Mouse (Mus musculus): Measurements from ENCODE around the gene Zfp954. TPM values are rescaled to one million over a fixed set of nuclear protein-coding genes. Genes with fewer than 3 reads are reported as not detected.
A peak's percentile ranks its signal among the peaks of the same experiment; 100 is the strongest.
"Not testable (repeated sequence)": the region's sequence is repeated elsewhere in the genome, so short reads cannot be mapped to it uniquely, and the experiment has no call there.

Gene Zfp954
- 5.8 and 5.9 TPM in 2 replicates for polyA plus RNA-seq (2016; fragmentation: Nextera tagmentation; extraction: Ambion mirVana)

DNA sequence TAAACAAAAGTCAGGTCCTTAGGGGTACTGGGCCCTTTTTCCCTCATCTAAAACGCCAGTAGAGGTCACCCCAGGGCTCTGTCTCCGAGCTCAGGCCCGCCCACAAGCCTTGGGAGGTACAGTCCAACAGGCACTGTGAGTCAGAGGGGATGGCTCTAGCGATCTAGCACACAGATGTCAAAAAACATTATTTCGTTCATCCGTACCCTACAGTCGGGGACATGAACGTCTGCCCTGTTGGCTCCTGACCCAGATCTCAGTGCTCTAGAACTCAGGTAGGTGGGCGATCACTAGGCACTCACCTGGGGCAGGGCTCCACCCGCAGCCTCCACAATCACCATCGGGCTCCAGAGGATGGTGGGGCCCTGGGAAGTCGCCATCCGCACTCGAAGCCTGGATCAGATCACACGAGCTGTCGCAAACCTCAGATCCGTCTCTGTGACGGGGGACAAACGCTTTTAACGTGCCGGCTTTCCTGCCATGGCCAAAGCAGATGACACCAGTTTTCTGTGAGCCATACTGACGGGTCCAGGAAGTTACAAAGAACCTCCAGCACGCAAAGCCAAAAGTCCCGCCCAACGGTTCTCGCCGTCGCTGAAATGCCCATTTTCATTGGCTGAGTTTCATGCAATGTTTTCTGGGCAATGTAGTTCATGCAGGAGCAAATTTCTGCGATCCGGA, at the start of gene Zfp954:
Gene Zfp954 (minus strand): TSS at position 568 of the 681 bp plus-strand sequence.
- peaks cover 36% of the 10 kb centered on the region for H3K36me3 ChIP-seq
- WGBS (ENCODE audit: insufficient replicate concordance) = 1% methylated on average over 30 of the region's 30 CpGs
- H3K27ac ChIP-seq = peak within 1 kb of the TSS; percentile 32; the same call in 1 of the 2 replicates
- peaks cover 14% of the 10 kb centered on the region for H3K4me1 ChIP-seq
- H3K9me3 ChIP-seq (replicated peaks) = no peaks in the 10 kb centered on the region
- H3K27me3 ChIP-seq (replicated peaks) = no peaks in the 10 kb centered on the region
- peak within 1 kb of the TSS; percentile 67 for H3K4me3 ChIP-seq
- peak within 1 kb of the TSS; percentile 63 for H3K9ac ChIP-seq
- peak; percentile 92 for ATAC-seq
- H3K4me2 ChIP-seq = peak within 1 kb of the TSS; percentile 72

DNA sequence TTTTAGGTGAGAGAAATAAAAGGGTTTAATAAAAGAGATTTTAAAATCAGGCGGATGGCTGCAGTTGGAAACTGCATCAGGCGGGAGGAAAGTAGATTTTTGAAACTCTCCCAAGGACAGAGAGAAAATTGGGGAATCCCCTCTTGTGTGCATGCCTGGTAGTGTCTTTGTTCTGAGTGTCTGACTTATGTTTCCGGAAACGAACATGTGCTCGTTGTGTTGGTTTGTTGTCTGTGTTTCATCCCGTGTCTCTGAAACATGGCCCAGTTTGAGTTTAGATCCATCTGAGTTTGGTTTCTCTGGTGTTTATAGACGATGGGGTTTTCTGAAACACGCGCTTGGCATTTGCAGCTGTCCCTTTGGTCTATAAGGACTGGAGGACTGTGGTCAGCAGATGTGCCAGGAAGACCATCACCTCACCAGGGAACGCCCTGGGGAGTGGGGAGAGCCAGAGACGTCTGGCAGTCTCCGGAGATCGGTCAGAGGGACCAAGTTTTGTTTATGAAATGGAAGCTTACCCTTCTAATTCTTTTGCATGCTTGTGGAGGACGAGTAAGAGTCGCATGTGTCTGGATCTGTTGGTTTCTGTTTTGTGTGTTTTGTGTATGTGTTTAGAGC, 24.8 kb upstream of the Zfp954 start:
- WGBS (ENCODE audit: insufficient replicate concordance) = 78% methylated on average over 15 of the region's 15 CpGs

DNA sequence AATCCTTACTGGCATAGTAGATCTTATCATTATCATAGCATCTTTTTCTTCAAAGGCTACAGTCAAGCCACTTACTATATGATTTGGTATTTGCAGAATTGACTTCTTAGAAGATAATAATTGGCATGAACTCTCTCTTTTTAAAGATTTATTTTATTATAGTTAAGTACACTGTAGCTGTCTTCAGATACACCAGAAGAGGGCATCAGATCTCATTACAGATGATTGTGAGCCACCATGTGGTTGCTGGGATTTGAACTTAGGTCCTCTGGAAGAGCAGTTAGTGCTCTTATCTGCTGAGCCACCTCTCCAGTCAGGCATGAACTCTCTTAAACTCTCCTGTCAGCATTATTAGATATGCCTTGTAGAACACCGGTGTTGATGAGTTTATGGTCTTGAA, 22.9 kb upstream of the Zfp954 start:
- Histone ChIP-seq H3K4me3 (no peak overlapping the region), H3K4me1 (no peaks in the 10 kb centered on the region), H3K27ac (no peak overlapping the region), H3K36me3 (no peaks in the 10 kb centered on the region), H3K4me2 (no peak overlapping the region), H3K9me3 (replicated peaks) (no peaks in the 10 kb centered on the region), H3K9ac (no peak overlapping the region), H3K27me3 (replicated peaks) (no peaks in the 10 kb centered on the region)
- WGBS (ENCODE audit: insufficient replicate concordance) = 71% methylated on average over 1 of the region's 1 CpGs
- no peak for ATAC-seq

More for the DNA sequence above, 24.8 kb upstream of the Zfp954 start:
- H3K27ac ChIP-seq = no peak overlapping the region
- H3K27me3 ChIP-seq (replicated peaks) = no peaks in the 10 kb centered on the region
- no peaks in the 10 kb centered on the region for H3K4me1 ChIP-seq
- no peaks in the 10 kb centered on the region for H3K9me3 ChIP-seq (replicated peaks)
- no peak overlapping the region for H3K4me3 ChIP-seq
- H3K4me2 ChIP-seq = no peak overlapping the region
- H3K36me3 ChIP-seq = no peaks in the 10 kb centered on the region
- no peak for ATAC-seq
- H3K9ac ChIP-seq = no peak overlapping the region

DNA sequence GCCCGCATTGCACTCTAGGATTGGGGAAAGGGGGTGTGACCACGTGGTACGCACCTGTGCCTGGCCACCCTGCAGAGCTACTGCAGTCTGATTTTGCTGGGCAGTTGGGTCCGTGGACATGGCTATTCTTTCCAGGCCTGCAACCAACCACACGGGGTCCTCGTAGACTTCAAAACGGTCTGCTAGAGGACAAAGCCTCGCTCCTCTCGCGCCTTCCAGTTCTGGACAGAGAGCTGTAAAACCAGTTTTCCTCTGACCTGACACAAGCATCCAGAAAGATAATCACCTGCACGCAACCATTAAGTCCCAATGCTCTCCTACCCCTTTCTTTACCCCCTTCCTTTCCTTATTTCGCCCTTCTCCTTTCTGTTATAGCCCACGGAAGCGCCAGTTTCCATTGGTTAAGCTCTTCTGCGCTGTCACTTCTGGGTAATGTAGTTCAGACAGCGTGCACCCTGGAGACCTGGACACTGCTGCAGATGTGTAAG, 15.1 kb upstream of the Zfp954 start, which contains the start of gene Zfp773:
Gene Zfp773 (minus strand): TSS at position 377 of the 488 bp plus-strand sequence.
- ATAC-seq = peak; percentile 89
- WGBS (ENCODE audit: insufficient replicate concordance) = 7% methylated on average over 16 of the region's 16 CpGs
- no peaks in the 10 kb centered on the region for H3K27me3 ChIP-seq (replicated peaks)
- H3K36me3 ChIP-seq = no peaks in the 10 kb centered on the region
- H3K9me3 ChIP-seq (replicated peaks) = no peaks in the 10 kb centered on the region
- peak within 1 kb of the TSS; percentile 57 for H3K4me2 ChIP-seq
- peak within 1 kb of the TSS; percentile 39; the same call in 1 of the 2 replicates for H3K9ac ChIP-seq
- no peaks in the 10 kb centered on the region for H3K4me1 ChIP-seq
- H3K27ac ChIP-seq = no peak within 1 kb of the TSS
- peak within 1 kb of the TSS; percentile 51 for H3K4me3 ChIP-seq

DNA sequence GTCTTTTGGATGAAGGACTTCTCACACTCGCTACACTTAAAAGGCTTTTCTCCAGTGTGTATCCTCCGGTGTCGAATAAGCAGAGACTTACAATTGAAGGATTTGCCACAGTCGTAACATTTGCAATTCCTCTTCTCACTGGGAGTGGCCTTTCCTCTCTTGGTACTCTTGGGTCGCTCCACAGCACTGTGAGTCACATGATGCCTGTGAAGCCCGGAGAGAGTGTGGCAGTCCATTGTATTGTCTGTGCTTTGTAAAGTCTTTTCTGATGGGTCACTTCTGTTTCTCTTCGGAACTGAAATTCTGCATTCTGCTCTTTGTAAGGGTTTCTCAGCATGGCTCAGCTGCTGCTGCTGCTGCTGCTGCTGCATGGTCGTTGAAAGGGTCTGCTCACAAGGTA, 11.5 kb upstream of the Zfp954 start:
- no peak overlapping the region for H3K9ac ChIP-seq
- H3K27me3 ChIP-seq (replicated peaks) = no peaks in the 10 kb centered on the region
- H3K4me1 ChIP-seq = no peaks in the 10 kb centered on the region
- no peak overlapping the region for H3K4me2 ChIP-seq
- WGBS (ENCODE audit: insufficient replicate concordance) = 69% methylated on average over 8 of the region's 8 CpGs
- no peaks in the 10 kb centered on the region for H3K36me3 ChIP-seq
- no peak for ATAC-seq
- H3K4me3 ChIP-seq = no peak overlapping the region
- no peak overlapping the region for H3K27ac ChIP-seq
- H3K9me3 ChIP-seq (replicated peaks) = no peaks in the 10 kb centered on the region

DNA sequence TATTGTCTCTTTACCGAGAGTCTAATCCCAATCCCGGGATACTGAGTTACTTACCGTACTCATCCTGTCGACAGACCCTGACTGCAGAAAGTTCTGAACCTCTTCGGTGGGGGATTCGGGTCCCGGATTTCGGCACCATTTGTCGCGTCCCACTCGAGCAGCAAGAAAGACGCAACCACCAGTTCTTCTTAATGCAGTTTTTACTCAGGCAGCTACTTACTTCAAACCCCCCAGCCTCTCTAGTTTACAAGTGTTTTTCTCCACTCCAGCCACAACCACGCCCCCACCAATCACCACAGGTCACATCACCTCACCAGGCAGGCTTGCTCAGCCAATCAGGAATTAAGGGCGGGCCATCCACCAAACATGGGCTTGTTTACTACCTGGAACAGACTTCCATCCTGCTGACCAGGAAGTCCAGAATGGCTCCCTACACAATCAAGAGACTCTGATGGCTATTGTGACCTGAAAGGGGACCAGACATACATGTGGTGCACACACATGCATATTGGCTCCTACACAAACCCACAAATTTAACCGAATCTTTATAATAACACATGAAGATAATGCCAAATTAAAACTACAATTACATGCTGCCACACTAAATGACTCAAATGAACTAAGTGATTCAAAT, 9.3 kb upstream of the Zfp954 start:
- H3K36me3 ChIP-seq; ATAC-seq; H3K9me3 ChIP-seq (replicated peaks); H3K9ac ChIP-seq; H3K4me1 ChIP-seq; H3K27me3 ChIP-seq (replicated peaks); H3K4me2 ChIP-seq; H3K4me3 ChIP-seq; H3K27ac ChIP-seq: not testable (repeated sequence)
- 79% methylated on average over 15 of the region's 15 CpGs for WGBS (ENCODE audit: insufficient replicate concordance)

DNA sequence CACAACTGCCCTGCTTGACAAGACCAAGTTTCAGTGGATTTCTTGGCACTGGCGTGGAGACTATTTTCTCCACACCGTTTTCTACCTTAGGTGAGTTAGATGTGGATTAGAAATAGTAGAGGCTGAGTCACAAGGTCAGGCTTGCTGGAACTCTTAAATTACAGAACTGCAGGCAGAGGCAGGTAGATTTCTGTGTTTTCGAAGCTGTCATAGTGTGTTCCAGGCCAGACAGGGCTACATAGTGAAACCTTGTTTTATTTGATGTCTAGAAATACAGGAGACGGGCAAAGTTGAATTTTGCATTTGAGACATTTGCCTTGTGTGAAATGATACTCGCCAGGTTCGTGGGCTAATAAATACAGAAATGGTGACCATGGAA, 303 bp upstream of the Zfp954 start:
- Histone ChIP-seq H3K9ac (peak overlapping the region; percentile 63; the same call in 1 of the 2 replicates), H3K4me2 (peak overlapping the region; percentile 72), H3K27ac (no peak overlapping the region), H3K9me3 (replicated peaks) (no peaks in the 10 kb centered on the region), H3K36me3 (peaks cover 31% of the 10 kb centered on the region), H3K4me1 (peaks cover 14% of the 10 kb centered on the region), H3K27me3 (replicated peaks) (no peaks in the 10 kb centered on the region), H3K4me3 (peak overlapping the region; percentile 67)
- no peak for ATAC-seq
- 38% methylated on average over 6 of the region's 6 CpGs for WGBS (ENCODE audit: insufficient replicate concordance)

DNA sequence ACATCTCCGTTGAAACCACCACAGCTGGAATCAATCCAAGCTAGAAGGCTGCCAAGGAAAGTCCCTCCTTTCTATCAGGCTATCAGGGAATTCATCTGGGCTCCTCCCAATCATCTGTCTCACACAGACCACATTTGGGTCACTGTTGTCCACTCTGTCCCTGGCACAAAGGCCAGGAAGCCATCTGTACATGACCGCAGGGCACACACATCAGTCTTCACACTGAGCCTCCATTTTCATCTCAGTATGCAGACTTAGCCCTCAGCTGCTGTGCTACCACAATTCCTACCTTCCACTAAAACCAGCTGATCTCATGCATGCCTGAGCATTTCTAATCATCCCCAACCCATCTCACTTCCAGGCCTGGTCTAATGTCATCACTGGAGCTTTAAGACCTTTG, 2.8 kb downstream of the Zfp954 start:
- Histone ChIP-seq H3K27me3 (replicated peaks) (no peaks in the 10 kb centered on the region), H3K27ac (no peak overlapping the region), H3K4me3 (no peak overlapping the region), H3K4me1 (peaks cover 14% of the 10 kb centered on the region), H3K9me3 (replicated peaks) (no peaks in the 10 kb centered on the region), H3K4me2 (no peak overlapping the region), H3K36me3 (peaks cover 57% of the 10 kb centered on the region), H3K9ac (no peak overlapping the region)
- 89% methylated on average over 2 of the region's 2 CpGs for WGBS (ENCODE audit: insufficient replicate concordance)
- no peak for ATAC-seq

DNA sequence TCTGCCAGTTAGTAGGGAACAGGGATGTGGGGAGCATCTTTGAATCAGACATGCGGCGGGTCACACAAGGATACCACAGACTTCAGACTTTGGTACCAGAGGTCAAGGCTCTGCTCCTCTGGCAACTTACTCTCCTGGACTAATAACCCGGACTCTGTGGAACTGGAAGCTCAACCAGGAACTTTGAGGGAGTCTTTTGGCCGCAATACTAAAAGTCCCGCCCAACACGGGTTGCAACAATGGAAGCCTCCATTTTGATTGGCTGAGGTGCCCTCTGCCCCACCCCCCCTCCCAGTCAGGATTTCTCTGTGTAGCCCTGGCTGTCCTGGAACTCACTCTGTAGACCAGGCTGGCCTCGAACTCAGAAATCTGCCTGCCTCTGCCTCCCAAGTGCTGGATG, 12.8 kb downstream of the Zfp954 start:
- Histone ChIP-seq H3K9ac (no peak overlapping the region), H3K4me3 (no peak overlapping the region), H3K4me2 (no peak overlapping the region), H3K27me3 (replicated peaks) (no peaks in the 10 kb centered on the region), H3K4me1 (no peaks in the 10 kb centered on the region), H3K27ac (no peak overlapping the region), H3K36me3 (no peaks in the 10 kb centered on the region), H3K9me3 (replicated peaks) (peaks cover 9% of the 10 kb centered on the region; the same call in 1 of the 2 replicates)
- WGBS (ENCODE audit: insufficient replicate concordance) = 76% methylated on average over 7 of the region's 7 CpGs
- no peak for ATAC-seq

Other genes starting within 250 kb of the Zfp954 start
- gene Aurkc, start 126.2 kb downstream of the Zfp954 start, polyA plus RNA-seq (2016; fragmentation: Nextera tagmentation; extraction: Ambion mirVana) = not detected in 2 replicates
- 0.42 and 0.44 TPM in 2 replicates for gene Zfp773, start 15.3 kb upstream of the Zfp954 start, polyA plus RNA-seq (2016; fragmentation: Nextera tagmentation; extraction: Ambion mirVana)
- gene Zfp418, start 49.8 kb upstream of the Zfp954 start, polyA plus RNA-seq (2016; fragmentation: Nextera tagmentation; extraction: Ambion mirVana) = 0.51 and 0.73 TPM in 2 replicates
- gene Zfp772, start 88.5 kb upstream of the Zfp954 start, polyA plus RNA-seq (2016; fragmentation: Nextera tagmentation; extraction: Ambion mirVana) = 2.1 and 2.2 TPM in 2 replicates
- 0.07 TPM in 1 of 2 replicates, not detected in the other for gene Vmn2r29, start 125.8 kb upstream of the Zfp954 start, polyA plus RNA-seq (2016; fragmentation: Nextera tagmentation; extraction: Ambion mirVana)
- 1.0 and 1.2 TPM in 2 replicates for gene Gm45844, start 156.8 kb upstream of the Zfp954 start, polyA plus RNA-seq (2016; fragmentation: Nextera tagmentation; extraction: Ambion mirVana)
- 18.4 and 18.9 TPM in 2 replicates for gene Clcn4, start 179.4 kb upstream of the Zfp954 start, polyA plus RNA-seq (2016; fragmentation: Nextera tagmentation; extraction: Ambion mirVana)
- not detected in 2 replicates for gene Vmn2r30, start 216.1 kb upstream of the Zfp954 start, polyA plus RNA-seq (2016; fragmentation: Nextera tagmentation; extraction: Ambion mirVana)

Data from liver, embryonic 12.5 days (tissue).